Mouse (Mus musculus): ENCODE results near the gene Pknox1. TPM values are rescaled to one million over a fixed set of nuclear protein-coding genes. Genes with fewer than 3 reads are reported as not detected.
A peak's percentile ranks its signal among the peaks of the same experiment; 100 is the strongest.
"Not testable (repeated sequence)": the region's sequence is repeated elsewhere in the genome, so short reads cannot be mapped to it uniquely, and the experiment has no call there.

Pknox1 gene
- polyA plus RNA-seq, 1 experiment from 2014 or later: 33.4 TPM

DNA sequence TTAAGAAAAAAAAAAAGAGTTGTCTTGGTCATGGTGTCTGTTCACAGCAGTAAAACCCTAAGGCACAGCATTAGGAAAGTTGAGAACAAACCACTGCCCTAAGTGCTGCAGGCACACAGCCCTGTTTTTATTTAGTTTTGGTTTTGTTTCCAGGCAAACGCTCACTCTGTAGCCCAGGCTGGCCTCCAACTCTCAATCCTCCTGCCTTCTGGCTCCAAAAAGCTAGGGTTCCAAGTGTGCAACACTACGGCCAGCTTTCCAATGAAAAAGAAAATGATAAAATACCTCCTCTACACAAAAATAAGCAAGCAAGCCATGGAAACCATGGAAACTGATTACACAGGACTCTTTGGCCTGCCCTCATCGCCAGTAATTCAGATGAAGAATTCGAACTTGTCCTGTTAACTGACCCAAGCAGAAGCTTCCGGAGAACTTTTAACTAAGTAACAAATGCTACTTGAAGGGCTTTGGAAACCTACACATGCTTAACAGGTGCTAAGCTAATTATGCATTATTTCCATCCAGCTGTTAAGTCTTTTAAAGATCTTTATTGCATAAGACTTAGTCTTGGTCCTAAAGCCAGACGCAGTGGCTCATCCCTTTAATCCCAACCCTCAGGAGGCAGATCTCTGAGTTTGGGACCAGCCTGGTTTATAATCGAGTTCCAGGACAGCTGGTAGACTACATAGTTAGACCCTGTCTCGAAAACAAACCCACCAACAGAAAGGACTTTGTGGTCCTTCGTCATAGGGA lies 17.9 kb upstream of the Pknox1 start:
- Histone ChIP-seq H3K27me3 (ENCODE audit: control insufficient read depth, insufficient read depth, low read length) (no peaks in the 10 kb centered on the region), H3K4me1 (ENCODE audit: control insufficient read depth, insufficient read depth, low read length) (peaks cover 6% of the 10 kb centered on the region), H3K9ac (ENCODE audit: low read length) (no peak overlapping the region), H3K4me3 (replicated peaks; ENCODE audit: low read length) (no peak overlapping the region), H3K4me2 (ENCODE audit: low read depth, low read length) (no peak overlapping the region), H3K36me3 (ENCODE audit: control insufficient read depth, insufficient read depth, low read length) (no peaks in the 10 kb centered on the region), H3K27ac (ENCODE audit: low read length) (no peak overlapping the region), H3K9me3 (replicated peaks; ENCODE audit: control insufficient read depth, low read length) (no peaks in the 10 kb centered on the region)
- no peak for ATAC-seq (ENCODE audit: insufficient read depth, low FRiP score)
- 81% methylated on average over 9 of the region's 9 CpGs for WGBS

GRCm38 (mm10) chr17:31547974-31548373 lies 16.6 kb upstream of the Pknox1 start:
- Histone ChIP-seq H3K4me3 (replicated peaks; ENCODE audit: low read length) (no peak overlapping the region), H3K36me3 (ENCODE audit: control insufficient read depth, insufficient read depth, low read length) (no peaks in the 10 kb centered on the region), H3K9me3 (replicated peaks; ENCODE audit: control insufficient read depth, low read length) (no peaks in the 10 kb centered on the region), H3K27ac (ENCODE audit: low read length) (no peak overlapping the region), H3K9ac (ENCODE audit: low read length) (no peak overlapping the region), H3K4me2 (ENCODE audit: low read depth, low read length) (no peak overlapping the region), H3K4me1 (ENCODE audit: control insufficient read depth, insufficient read depth, low read length) (peaks cover 3% of the 10 kb centered on the region; the same call in 1 of the 2 replicates), H3K27me3 (ENCODE audit: control insufficient read depth, insufficient read depth, low read length) (no peaks in the 10 kb centered on the region)
- no peak for ATAC-seq (ENCODE audit: insufficient read depth, low FRiP score)
- 46% methylated on average over 3 of the region's 3 CpGs for WGBS

- no peak overlapping the region for H3K27ac ChIP-seq (ENCODE audit: low read length)
- WGBS: 31% methylated on average over 8 of the region's 8 CpGs
- no peaks in the 10 kb centered on the region for H3K36me3 ChIP-seq (ENCODE audit: control insufficient read depth, insufficient read depth, low read length)
- H3K27me3 ChIP-seq (ENCODE audit: control insufficient read depth, insufficient read depth, low read length): no peaks in the 10 kb centered on the region
- no peak for ATAC-seq (ENCODE audit: insufficient read depth, low FRiP score)
- no peaks in the 10 kb centered on the region for H3K9me3 ChIP-seq (replicated peaks; ENCODE audit: control insufficient read depth, low read length)
- no peaks in the 10 kb centered on the region; the same call in 1 of the 2 replicates for H3K4me1 ChIP-seq (ENCODE audit: control insufficient read depth, insufficient read depth, low read length)
- no peak overlapping the region for H3K4me3 ChIP-seq (replicated peaks; ENCODE audit: low read length)
- no peak overlapping the region; the same call in 1 of the 2 replicates for H3K9ac ChIP-seq (ENCODE audit: low read length)
- H3K4me2 ChIP-seq (ENCODE audit: low read depth, low read length): no peak overlapping the region
These were observed 15.1 kb upstream of the Pknox1 start for GRCm38 (mm10) chr17:31549389-31549788.

GRCm38 (mm10) chr17:31552601-31553000 lies 11.9 kb upstream of the Pknox1 start:
- not testable (repeated sequence) for H3K36me3 ChIP-seq (ENCODE audit: control insufficient read depth, insufficient read depth, low read length); H3K9me3 ChIP-seq (replicated peaks; ENCODE audit: control insufficient read depth, low read length); H3K4me3 ChIP-seq (replicated peaks; ENCODE audit: low read length); H3K4me1 ChIP-seq (ENCODE audit: control insufficient read depth, insufficient read depth, low read length); H3K4me2 ChIP-seq (ENCODE audit: low read depth, low read length); H3K27ac ChIP-seq (ENCODE audit: low read length); ATAC-seq (ENCODE audit: insufficient read depth, low FRiP score); H3K27me3 ChIP-seq (ENCODE audit: control insufficient read depth, insufficient read depth, low read length); H3K9ac ChIP-seq (ENCODE audit: low read length)
- WGBS: 94% methylated on average over 23 of the region's 23 CpGs

DNA sequence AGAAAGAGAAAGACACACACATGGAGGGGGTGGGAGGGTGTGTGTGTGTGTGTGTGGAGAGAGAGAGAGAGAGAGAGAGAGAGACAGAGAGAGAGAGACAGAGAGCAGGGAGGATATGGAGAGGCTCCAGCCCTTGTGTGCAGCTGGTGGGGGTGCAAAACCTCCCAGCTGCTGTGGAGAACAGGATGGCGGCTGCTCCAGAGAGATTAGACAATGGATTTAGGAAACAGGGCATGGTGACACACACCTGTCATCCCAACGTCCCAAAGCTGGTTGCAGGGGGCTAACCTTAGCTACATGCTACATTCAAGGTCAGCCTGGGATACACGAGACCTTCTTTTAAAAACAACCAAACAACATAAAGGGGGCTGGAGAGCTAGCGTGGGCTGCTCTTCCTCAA lies 8.3 kb upstream of the Pknox1 start:
- Histone ChIP-seq H3K27ac (ENCODE audit: low read length) (no peak overlapping the region), H3K27me3 (ENCODE audit: control insufficient read depth, insufficient read depth, low read length) (no peaks in the 10 kb centered on the region), H3K9me3 (replicated peaks; ENCODE audit: control insufficient read depth, low read length) (no peaks in the 10 kb centered on the region), H3K9ac (ENCODE audit: low read length) (no peak overlapping the region), H3K4me2 (ENCODE audit: low read depth, low read length) (no peak overlapping the region), H3K4me1 (ENCODE audit: control insufficient read depth, insufficient read depth, low read length) (peaks cover 16% of the 10 kb centered on the region), H3K36me3 (ENCODE audit: control insufficient read depth, insufficient read depth, low read length) (no peaks in the 10 kb centered on the region), H3K4me3 (replicated peaks; ENCODE audit: low read length) (no peak overlapping the region)
- WGBS: 51% methylated on average over 4 of the region's 4 CpGs
- ATAC-seq (ENCODE audit: insufficient read depth, low FRiP score): no peak

- WGBS: 44% methylated on average over 11 of the region's 11 CpGs
- Histone ChIP-seq H3K36me3 (ENCODE audit: control insufficient read depth, insufficient read depth, low read length) (no peaks in the 10 kb centered on the region), H3K9me3 (replicated peaks; ENCODE audit: control insufficient read depth, low read length) (no peaks in the 10 kb centered on the region), H3K4me1 (ENCODE audit: control insufficient read depth, insufficient read depth, low read length) (peaks cover 16% of the 10 kb centered on the region), H3K4me2 (ENCODE audit: low read depth, low read length) (peak overlapping the region; percentile 18), H3K9ac (ENCODE audit: low read length) (no peak overlapping the region), H3K27ac (ENCODE audit: low read length) (peak overlapping the region; percentile 28; the same call in 1 of the 2 replicates), H3K27me3 (ENCODE audit: control insufficient read depth, insufficient read depth, low read length) (no peaks in the 10 kb centered on the region), H3K4me3 (replicated peaks; ENCODE audit: low read length) (no peak overlapping the region)
- peak; percentile 73; the same call in 1 of the 2 replicates for ATAC-seq (ENCODE audit: insufficient read depth, low FRiP score)
These were observed 7.2 kb upstream of the Pknox1 start for GRCm38 (mm10) chr17:31557124-31557880.

DNA sequence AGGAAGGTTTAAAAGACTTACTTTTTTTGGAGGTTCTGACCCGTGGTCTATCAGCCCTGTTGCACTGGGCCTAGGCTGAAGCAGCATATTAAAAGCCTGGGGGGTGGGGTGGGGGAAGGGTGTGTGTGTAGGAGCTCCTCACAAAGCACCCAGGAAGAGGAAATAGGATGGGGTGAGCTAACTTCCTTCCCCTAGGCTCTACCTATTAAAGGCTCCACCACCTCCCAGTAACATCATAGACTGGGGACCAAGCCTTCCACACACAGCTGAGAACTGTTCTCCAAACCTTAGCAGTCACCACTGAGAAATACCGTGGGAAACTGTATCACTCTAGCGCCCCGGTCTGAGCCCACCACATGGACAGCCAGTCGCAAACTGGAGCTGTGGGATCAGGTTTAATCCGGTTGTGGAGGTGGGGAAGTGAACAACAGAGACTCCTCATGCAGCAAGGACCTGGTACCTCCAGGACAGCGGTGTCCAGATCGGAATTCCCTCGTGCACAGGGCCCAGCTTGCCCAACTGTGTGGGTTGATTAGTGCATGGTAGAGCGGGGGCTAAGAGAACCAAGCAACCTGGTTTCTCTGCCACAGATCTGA lies 6.5 kb upstream of the Pknox1 start:
- Histone ChIP-seq H3K27ac (ENCODE audit: low read length) (peak overlapping the region; percentile 28; the same call in 1 of the 2 replicates), H3K4me2 (ENCODE audit: low read depth, low read length) (peak overlapping the region; percentile 18), H3K36me3 (ENCODE audit: control insufficient read depth, insufficient read depth, low read length) (no peaks in the 10 kb centered on the region), H3K4me3 (replicated peaks; ENCODE audit: low read length) (no peak overlapping the region), H3K9ac (ENCODE audit: low read length) (no peak overlapping the region), H3K27me3 (ENCODE audit: control insufficient read depth, insufficient read depth, low read length) (no peaks in the 10 kb centered on the region), H3K4me1 (ENCODE audit: control insufficient read depth, insufficient read depth, low read length) (peaks cover 16% of the 10 kb centered on the region), H3K9me3 (replicated peaks; ENCODE audit: control insufficient read depth, low read length) (no peaks in the 10 kb centered on the region)
- peak; percentile 18; the same call in 1 of the 2 replicates for ATAC-seq (ENCODE audit: insufficient read depth, low FRiP score)
- 62% methylated on average over 10 of the region's 10 CpGs for WGBS

DNA sequence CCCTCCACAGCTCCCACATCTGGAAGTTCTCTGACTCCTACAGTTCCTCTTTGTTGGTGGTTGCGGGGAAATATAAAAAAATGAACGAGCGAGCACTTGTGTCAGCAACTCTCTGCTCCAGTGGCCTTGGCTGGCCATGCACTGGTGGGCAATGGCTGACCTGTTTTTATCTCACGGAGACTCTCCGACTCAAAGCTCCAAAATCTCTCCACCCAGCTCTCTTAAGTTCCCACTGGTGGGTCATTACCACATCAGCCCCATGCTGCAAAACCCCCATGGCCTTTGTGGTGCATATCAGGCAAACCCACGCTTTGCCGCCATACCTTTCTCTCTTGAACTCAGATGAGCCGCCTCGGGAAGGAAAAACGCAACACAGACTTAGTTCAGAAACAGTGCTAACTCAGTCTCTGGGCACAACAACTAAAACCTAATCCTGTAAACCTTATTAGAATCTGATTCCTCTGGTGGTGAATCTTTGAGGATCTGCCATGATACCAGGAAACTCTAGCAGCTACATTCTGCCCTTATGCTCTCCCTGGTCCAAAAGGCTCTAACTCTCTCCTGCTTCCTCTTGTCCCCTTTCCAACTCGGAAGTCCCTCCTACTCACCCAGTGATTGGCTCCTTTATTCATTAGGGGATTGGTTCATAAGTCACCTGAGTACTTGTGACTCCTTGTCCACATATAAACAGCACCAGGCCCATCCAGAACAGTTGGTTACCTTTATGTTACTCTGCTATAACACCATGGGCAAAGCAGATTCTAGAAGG lies 5.3 kb upstream of the Pknox1 start:
- WGBS: 86% methylated on average over 11 of the region's 11 CpGs
- H3K27ac ChIP-seq (ENCODE audit: low read length): no peak overlapping the region
- no peaks in the 10 kb centered on the region for H3K9me3 ChIP-seq (replicated peaks; ENCODE audit: control insufficient read depth, low read length)
- H3K36me3 ChIP-seq (ENCODE audit: control insufficient read depth, insufficient read depth, low read length): no peaks in the 10 kb centered on the region
- no peak overlapping the region for H3K4me2 ChIP-seq (ENCODE audit: low read depth, low read length)
- no peak overlapping the region for H3K9ac ChIP-seq (ENCODE audit: low read length)
- H3K4me1 ChIP-seq (ENCODE audit: control insufficient read depth, insufficient read depth, low read length): peaks cover 21% of the 10 kb centered on the region
- H3K27me3 ChIP-seq (ENCODE audit: control insufficient read depth, insufficient read depth, low read length): no peaks in the 10 kb centered on the region
- ATAC-seq (ENCODE audit: insufficient read depth, low FRiP score): no peak
- H3K4me3 ChIP-seq (replicated peaks; ENCODE audit: low read length): no peak overlapping the region
